Mouse (Mus musculus) heart, adult 9 months (tissue): Measurements from ENCODE around the gene Fopnl.
A peak's percentile ranks its signal among the peaks of the same experiment; 100 is the strongest.

Experiments used
- DNase-seq, 2 experiments: peaks; one replicate each; pipeline ENCODE4 v3.0.0; 2022; ENCODE audit warnings: low spot score in 2 of 2

Fopnl gene

DNA sequence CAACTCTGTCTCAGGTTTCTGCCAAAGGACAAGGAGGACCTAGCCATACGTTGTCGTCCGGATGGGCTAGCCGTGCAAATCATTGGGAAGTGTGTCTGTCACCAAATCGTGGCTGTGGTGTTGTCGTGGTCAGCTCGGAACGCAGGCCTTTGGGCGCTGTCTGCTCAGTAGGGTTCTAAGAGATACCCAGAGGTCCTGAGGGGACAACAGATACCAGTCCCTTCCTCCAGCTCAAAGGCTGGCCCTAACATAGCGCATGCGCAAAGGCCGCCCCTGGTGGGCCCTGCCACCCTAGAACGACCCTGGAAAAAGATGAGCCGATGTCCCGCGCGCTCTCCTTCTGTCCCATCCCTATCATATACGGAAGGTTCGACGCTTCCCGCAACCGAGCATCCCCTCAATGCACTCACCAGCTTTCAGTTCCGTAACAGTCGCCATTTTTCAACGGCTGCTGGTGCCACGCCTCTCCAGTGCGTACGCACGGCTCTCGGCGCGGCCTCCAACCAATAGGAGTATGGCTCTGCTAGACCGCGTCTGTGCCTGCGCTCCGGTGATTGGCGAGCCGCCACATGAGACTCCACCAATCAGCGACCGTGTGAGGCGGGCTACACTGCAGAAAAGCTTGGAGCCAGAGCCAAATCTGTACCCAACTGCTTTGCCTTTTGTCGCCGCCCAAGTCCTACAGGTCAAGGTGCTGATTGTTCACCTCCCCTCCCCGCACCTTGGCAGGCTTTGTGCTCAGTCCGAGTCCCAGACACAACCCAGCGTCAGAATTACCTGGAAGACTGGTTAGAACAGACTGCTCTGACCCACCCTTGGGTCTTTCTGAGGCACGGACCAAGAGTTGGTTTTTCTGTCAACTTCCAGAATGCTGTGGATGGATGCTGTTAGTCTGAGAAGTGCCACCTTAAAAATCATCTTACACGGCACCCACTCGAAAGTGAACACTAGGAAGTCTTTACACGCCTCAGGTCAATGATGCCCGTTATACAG, at the start of gene Fopnl:
Fopnl (minus strand) TSS at position 522 of the 993 bp plus-strand sequence.
- peak; percentile 97 to 98 for DNase-seq

DNA sequence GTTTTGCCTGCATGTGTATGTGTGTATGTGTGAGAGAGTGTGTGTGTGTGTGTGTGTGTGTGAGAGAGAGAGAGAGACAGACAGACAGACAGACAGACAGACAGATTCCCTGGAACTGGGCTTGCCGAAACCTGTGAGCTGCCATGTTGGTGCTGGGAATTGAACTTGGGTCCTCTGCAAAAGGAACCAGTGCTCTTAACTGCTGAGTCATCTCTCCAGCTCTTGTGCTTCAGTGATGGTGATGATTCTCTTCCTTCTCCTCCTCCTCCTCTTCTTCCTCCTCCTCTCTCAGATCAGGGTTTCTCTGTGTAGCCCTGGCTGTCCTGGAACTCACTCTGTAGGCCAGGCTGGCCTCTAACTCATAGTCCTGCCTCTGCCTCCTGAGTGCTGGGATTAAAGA, 48.8 kb upstream of the Fopnl start:
- no peak for DNase-seq

GRCm38 (mm10) chr16:14365457-14365856, 48.3 kb upstream of the Fopnl start:
- DNase-seq, result peak in 1 of 2 experiments; percentile 21

DNA sequence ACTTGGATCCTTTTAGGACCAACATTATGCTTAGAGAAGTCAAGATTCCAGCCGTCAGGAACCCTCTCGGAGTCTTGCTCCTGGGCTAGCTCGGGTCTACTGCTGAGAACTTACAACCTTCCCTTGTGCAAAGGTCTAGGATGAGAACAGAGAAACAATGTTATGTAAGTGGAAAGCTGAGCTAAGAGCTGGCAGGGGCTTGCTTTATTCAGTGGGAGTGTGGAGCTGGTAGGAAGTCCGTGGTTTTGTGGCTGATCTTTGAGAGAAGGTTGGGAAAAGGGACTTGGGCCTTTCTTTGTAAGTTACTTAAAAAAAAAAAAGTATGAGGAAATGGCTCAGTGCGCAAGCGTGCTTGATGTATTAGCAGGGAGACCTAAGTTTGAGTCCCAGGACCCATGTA, 46.9 kb upstream of the Fopnl start:
- DNase-seq, result no peak

- no peak for DNase-seq
Observed at GRCm38 (mm10) chr16:14363496-14363895, 46.3 kb upstream of the Fopnl start.

GRCm38 (mm10) chr16:14362099-14362820, 45.1 kb upstream of the Fopnl start:
- no peak for DNase-seq

- DNase-seq, result peak; percentile 77 to 80
Observed at GRCm38 (mm10) chr16:14361362-14362098, 44.3 kb upstream of the Fopnl start, which contains the start of gene Abcc1. Abcc1 (plus strand) TSS chr16:14361558.

GRCm38 (mm10) chr16:14360931-14361330, 43.7 kb upstream of the Fopnl start:
- DNase-seq, result peak in 1 of 2 experiments; percentile 25

DNA sequence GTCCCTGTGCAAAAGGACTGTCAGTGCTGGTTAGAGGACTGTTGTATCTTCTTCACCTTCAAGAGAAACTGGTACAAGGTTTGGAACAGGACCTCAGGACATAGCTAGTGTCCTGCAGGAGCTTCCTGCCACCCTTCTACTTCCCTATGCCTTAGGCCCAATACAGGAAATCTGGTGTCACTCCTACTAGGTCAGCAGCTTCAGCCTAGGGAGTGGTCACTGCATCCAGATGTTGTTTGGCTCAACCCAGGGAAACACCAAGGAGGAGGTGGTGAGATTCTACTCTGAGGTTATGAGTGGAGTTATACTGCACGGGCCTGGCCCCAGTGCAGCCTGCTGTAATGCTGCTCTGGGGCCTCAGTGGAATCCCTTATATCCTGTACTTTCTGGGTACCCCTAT, 41.3 kb upstream of the Fopnl start:
- DNase-seq, result no peak

GRCm38 (mm10) chr16:14357859-14358258, 40.7 kb upstream of the Fopnl start:
- DNase-seq, result no peak

GRCm38 (mm10) chr16:14352663-14353062, 35.5 kb upstream of the Fopnl start:
- DNase-seq, result no peak

- no peak for DNase-seq
Observed at GRCm38 (mm10) chr16:14352234-14352633, 35.0 kb upstream of the Fopnl start.

- no peak for DNase-seq
Observed at GRCm38 (mm10) chr16:14351571-14351970, 34.4 kb upstream of the Fopnl start.

DNA sequence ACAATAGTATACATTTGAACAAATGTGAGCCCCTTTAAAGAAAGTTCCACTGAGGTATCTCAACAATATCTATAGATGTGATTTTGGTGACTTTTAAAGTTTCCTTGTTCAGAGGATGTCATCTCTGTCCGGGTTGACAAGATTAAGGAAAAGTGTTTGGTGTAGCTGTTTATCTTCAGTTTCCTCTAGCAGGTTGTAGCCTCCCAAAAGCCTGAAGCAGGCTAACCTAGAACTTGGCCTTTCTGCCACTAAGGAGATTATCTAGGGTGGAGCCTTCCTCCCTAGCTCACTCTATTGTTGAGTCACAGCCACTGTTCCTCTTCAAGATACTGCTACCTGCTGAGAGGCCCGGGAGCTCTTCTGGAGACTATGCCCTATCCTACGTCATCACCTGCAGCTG, 27.8 kb upstream of the Fopnl start:
- no peak for DNase-seq

DNA sequence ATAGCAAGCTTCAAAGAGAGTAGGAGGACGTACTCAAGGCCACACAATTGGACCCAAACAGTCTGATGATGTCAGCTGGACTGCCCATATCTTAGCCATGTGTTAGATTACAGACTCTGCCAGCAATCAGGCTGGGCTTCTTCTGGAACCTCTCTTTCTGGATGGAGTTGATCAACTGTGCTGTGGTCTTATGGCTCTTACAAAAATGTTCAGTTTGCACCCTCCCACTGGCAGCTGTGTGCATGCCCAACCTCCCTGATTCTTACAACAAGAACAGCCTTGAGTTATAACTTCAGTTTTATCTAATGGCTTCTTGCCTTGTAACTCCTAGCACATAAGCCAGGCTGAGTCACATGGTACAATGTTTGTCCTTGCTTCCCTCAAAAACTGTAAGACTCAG, 11.0 kb upstream of the Fopnl start:
- DNase-seq, result no peak

DNA sequence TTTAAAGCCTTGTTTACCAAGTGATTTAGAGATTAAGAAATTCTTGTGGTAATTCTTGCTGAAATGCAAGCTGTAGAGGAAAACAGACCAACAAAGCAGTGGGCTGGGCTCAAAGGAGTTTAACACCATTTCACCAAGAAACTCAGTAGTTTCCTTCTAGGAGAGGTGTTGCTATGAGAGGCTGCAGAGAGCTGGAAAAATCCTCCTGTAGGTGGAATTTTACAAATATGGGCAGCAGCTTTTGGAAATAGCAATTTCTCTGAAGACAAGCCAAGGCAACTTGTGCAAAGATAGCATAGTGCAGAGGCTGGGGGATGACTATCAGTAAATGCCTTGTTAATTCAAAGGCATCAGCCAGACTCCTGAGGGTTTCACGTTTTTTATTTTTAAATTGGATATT, 3.3 kb upstream of the Fopnl start:
- no peak for DNase-seq

DNA sequence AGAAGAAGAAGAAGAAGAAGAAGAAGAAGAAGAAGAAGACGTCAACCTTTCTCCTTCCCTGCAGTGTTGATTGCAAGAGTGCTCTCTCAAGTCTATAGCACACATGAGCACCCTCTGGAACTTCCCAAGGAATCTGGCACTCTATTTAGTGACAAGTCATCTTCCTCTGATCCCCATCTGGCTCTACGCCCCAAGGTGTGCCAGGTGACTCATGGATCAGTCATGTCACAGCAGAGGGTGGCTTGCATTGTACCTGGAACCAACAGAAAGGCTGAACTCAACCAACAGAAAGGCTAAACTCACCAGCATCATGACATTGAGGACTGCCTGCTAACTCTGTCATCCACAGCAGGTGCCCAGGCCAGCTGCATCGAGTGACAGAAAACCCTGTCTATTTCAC, 2.5 kb upstream of the Fopnl start:
- DNase-seq, result no peak

GRCm38 (mm10) chr16:14312914-14313313, 4.3 kb downstream of the Fopnl start:
- no peak for DNase-seq

DNA sequence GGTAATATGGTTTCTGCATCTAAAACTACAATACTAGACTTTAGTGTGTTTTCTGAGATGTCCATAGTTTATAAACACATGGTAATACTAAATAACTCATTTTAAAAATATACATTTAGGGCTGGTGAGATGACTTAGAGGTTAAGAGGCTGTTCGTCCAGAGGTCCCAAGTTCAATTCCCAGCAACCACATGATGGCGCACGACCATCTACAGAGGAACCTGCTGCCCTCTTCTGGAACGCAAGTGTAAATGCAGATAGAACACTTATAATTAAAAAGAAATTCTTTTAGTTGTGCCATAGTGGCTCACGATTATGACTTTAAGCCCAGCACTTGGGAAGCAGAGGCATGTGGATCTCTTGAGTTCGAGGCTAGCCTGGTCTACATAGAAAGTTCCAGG, 5.8 kb downstream of the Fopnl start:
- DNase-seq, result no peak

DNA sequence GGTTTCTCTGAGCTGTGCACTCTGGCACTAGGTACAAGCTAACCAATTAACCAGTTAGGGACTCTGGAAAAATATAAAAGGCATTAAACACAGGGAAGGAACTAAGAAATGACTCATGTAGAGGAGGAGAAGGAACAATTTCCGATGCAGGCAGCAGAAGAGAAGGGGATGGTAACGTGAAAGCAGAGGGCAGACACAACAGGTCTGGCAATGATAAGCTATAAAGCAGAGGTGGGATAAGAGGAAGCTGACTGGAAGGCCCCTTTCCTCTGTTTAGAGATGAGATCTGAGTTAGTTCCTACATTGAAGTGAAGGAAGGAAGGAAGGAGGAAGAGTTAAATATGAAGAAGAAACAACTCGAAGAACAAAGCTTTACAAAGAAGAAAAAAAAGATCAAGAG, 7.4 kb downstream of the Fopnl start:
- DNase-seq, result no peak

DNA sequence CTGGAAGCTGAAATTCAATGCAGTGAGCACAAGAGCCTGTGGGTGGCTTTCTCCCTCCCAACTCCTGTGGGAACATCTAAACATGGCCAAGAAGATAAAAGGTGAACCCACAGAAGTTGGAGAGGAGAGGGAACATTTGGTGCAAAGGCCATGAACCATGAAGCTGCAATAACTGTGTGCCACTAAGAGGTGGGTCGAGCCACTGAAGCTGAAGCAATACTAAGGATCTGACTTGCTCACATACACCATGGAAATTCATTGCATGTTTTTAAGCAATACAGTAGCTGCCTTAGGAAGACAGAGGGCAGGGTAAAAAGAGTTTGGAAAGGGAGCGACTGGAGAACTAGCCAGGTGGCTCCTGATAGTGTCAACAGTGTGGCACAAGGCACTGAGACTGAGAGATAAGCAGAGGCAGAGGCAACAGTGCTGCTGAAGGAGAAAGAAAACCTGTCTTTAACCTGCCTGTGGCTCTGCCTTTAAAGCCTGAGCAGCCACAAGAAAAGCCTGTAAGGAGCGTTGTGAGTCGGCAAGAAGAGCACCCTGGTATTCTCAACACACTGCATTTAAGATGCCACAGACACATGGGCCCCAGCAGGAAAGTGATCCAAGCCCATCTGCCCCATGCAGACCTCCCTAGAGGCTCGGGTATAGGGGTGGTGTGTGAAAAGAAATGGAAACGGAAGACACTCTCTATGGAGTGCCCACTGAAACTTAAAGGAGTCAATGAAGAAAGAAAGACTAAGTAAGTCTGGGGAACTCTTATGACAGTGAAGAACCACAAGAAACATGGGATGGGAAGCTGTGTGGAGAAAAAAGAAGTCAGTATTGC, 8.7 kb downstream of the Fopnl start:
- DNase-seq, result no peak
